Mouse (Mus musculus): ENCODE results near the gene 1700007K13Rik.

The 1700007K13Rik gene

GRCm38 (mm10) chr2:28468486-28469225 is 2.5 kb upstream of the 1700007K13Rik start:
- no peak for DNase-seq

- peak; percentile 94 for DNase-seq
These were observed 1.8 kb upstream of the 1700007K13Rik start, which contains the start of gene Mrps2 for GRCm38 (mm10) chr2:28467860-28468485. Mrps2 (plus strand) TSS chr2:28468066.

GRCm38 (mm10) chr2:28464919-28465318 is 1.2 kb downstream of the 1700007K13Rik start:
- DNase-seq = no peak

- peak; percentile 55 for DNase-seq
These were observed 2.2 kb downstream of the 1700007K13Rik start for GRCm38 (mm10) chr2:28463919-28464318.

- no peak for DNase-seq
These were observed 9.5 kb downstream of the 1700007K13Rik start for GRCm38 (mm10) chr2:28456616-28457015.

GRCm38 (mm10) chr2:28453539-28453938 is 12.6 kb downstream of the 1700007K13Rik start:
- no peak for DNase-seq

- DNase-seq = no peak
These were observed 14.5 kb downstream of the 1700007K13Rik start for GRCm38 (mm10) chr2:28451663-28452062.

GRCm38 (mm10) chr2:28447315-28447670 is 18.8 kb downstream of the 1700007K13Rik start:
- DNase-seq = peak; percentile 48

GRCm38 (mm10) chr2:28446515-28447314 is 19.4 kb downstream of the 1700007K13Rik start, which contains the start of gene Ppp1r26:
Ppp1r26 (plus strand) TSS chr2:28446800.
- peak; percentile 81 for DNase-seq

GRCm38 (mm10) chr2:28446181-28446514 is 20.0 kb downstream of the 1700007K13Rik start:
- no peak for DNase-seq

GRCm38 (mm10) chr2:28445082-28445481 is 21.1 kb downstream of the 1700007K13Rik start:
- DNase-seq = no peak

GRCm38 (mm10) chr2:28440842-28441241 is 25.3 kb downstream of the 1700007K13Rik start:
- DNase-seq = no peak

- DNase-seq = no peak
These were observed 30.7 kb downstream of the 1700007K13Rik start for GRCm38 (mm10) chr2:28435401-28435800.

GRCm38 (mm10) chr2:28433512-28433911 is 32.6 kb downstream of the 1700007K13Rik start:
- DNase-seq = no peak

GRCm38 (mm10) chr2:28432811-28433210 is 33.3 kb downstream of the 1700007K13Rik start:
- peak; percentile 48 for DNase-seq

- no peak for DNase-seq
These were observed 35.3 kb downstream of the 1700007K13Rik start for GRCm38 (mm10) chr2:28430846-28431245.

- no peak for DNase-seq
These were observed 38.9 kb downstream of the 1700007K13Rik start for GRCm38 (mm10) chr2:28427226-28427625.

- peak; percentile 73 for DNase-seq
These were observed 43.0 kb downstream of the 1700007K13Rik start for GRCm38 (mm10) chr2:28423167-28423566.

GRCm38 (mm10) chr2:28419898-28420297 is 46.2 kb downstream of the 1700007K13Rik start:
- peak; percentile 93 for DNase-seq

- DNase-seq = peak; percentile 91
These were observed 48.1 kb downstream of the 1700007K13Rik start for GRCm38 (mm10) chr2:28418034-28418433.

- peak; percentile 41 for DNase-seq
These were observed 49.6 kb downstream of the 1700007K13Rik start for GRCm38 (mm10) chr2:28416511-28416910.

- peak; percentile 97 for DNase-seq
These were observed 50.6 kb downstream of the 1700007K13Rik start for GRCm38 (mm10) chr2:28415387-28416024.

- DNase-seq = no peak
These were observed 51.4 kb downstream of the 1700007K13Rik start for GRCm38 (mm10) chr2:28414757-28415137.

All from retina, postnatal 1 day (tissue).